Mouse (Mus musculus) C2C12 (cell line): ENCODE data around the gene Hdac5. TPM values are rescaled to one million over a fixed set of nuclear protein-coding genes. Genes with fewer than 3 reads are reported as not detected.
A peak's percentile ranks its signal among the peaks of the same experiment; 100 is the strongest.

ENCODE experiments used
- H3K27me3 ChIP-seq: one replicate; pipeline ENCODE4 v1.6.1; 2011; ENCODE audit not compliant: control insufficient read depth, insufficient read depth, insufficient read length
- H3K36me3 ChIP-seq: one replicate; pipeline ENCODE4 v1.6.1; 2011; ENCODE audit not compliant: control insufficient read depth, insufficient read depth
- H3K4me3 ChIP-seq: one replicate; pipeline ENCODE4 v1.5.1; 2011; ENCODE audit warnings: mild to moderate bottlenecking, control low read depth; ENCODE audit not compliant: poor library complexity, insufficient read depth, severe bottlenecking
- H3K79me2 ChIP-seq: one replicate; pipeline ENCODE4 v1.6.1; 2011; ENCODE audit not compliant: control insufficient read depth, insufficient read depth
- H3K79me3 ChIP-seq: one replicate; pipeline ENCODE4 v1.6.1; 2011; ENCODE audit warnings: low read depth, control low read depth
- H3ac ChIP-seq: one replicate; pipeline ENCODE3; 2011; ENCODE audit warnings: low read depth; ENCODE audit not compliant: control insufficient read depth, insufficient read length
- CEBPB ChIP-seq: IDR thresholded peaks from one replicate; pipeline ENCODE4 v1.6.1; 2011; ENCODE audit warnings: low read depth, mild to moderate bottlenecking, control low read depth, moderate library complexity
- CTCF ChIP-seq: IDR thresholded peaks from one replicate; pipeline ENCODE4 v1.5.1; 2011; ENCODE audit not compliant: control insufficient read depth, insufficient read depth, insufficient read length
- FOSL1 ChIP-seq: IDR thresholded peaks from one replicate; pipeline ENCODE4 v1.8.0; 2011; ENCODE audit warnings: mild to moderate bottlenecking, low read length; ENCODE audit not compliant: poor library complexity, insufficient read depth, severe bottlenecking
- MAX ChIP-seq: IDR thresholded peaks from one replicate; pipeline ENCODE4 v1.6.1; 2011; ENCODE audit warnings: mild to moderate bottlenecking, control low read depth
- MYOD1 ChIP-seq: IDR thresholded peaks from one replicate; pipeline ENCODE4 v1.6.1; 2011; ENCODE audit warnings: low read depth; ENCODE audit not compliant: control insufficient read depth, insufficient read length
- MYOG ChIP-seq: IDR thresholded peaks from one replicate; pipeline ENCODE4 v1.6.1; 2011; ENCODE audit not compliant: control insufficient read depth, insufficient read length; ENCODE audit errors: extremely low read depth
- USF1 ChIP-seq: IDR thresholded peaks from one replicate; pipeline ENCODE4 v1.6.1; 2011; ENCODE audit warnings: low read depth, mild to moderate bottlenecking, control low read depth, moderate library complexity
- polyA plus RNA-seq: library from polyadenylated mRNA; unstranded; fragments of >200 nt; fragmentation: generic; extraction: Trizol; gene quantifications from one replicate; pipeline ENCODE4 v1.2.1, GENCODE M21; 2012; ENCODE audit warnings: missing spikeins

Hdac5 gene
- polyA plus RNA-seq, 1 experiment = 74.9 TPM

GRCm38 (mm10) chr11:102224686-102225085, 5.3 kb downstream of the Hdac5 start:
- no peaks in the 10 kb centered on the region for H3K36me3 ChIP-seq
- H3ac ChIP-seq = peak overlapping the region; percentile 8
- H3K27me3 ChIP-seq = no peaks in the 10 kb centered on the region
- TF ChIP-seq CTCF (no peak), MAX (no peak), FOSL1 (no peak), USF1 (no peak), MYOD1 (no peak), MYOG (no peak)
- no peaks in the 10 kb centered on the region for H3K79me2 ChIP-seq
- H3K79me3 ChIP-seq = peaks cover 2% of the 10 kb centered on the region
- no peak overlapping the region for H3K4me3 ChIP-seq

- Histone ChIP-seq H3K4me3 (no peak overlapping the region), H3K79me3 (peaks cover 5% of the 10 kb centered on the region), H3K36me3 (no peaks in the 10 kb centered on the region), H3K79me2 (peaks cover 5% of the 10 kb centered on the region), H3K27me3 (no peaks in the 10 kb centered on the region), H3ac (no peak overlapping the region)
- TF ChIP-seq USF1 (no peak), CEBPB (no peak), CTCF (peak; percentile 44), MAX (no peak), MYOG (no peak), FOSL1 (no peak), MYOD1 (no peak)
These were observed 6.8 kb downstream of the Hdac5 start for GRCm38 (mm10) chr11:102223166-102223565.

DNA sequence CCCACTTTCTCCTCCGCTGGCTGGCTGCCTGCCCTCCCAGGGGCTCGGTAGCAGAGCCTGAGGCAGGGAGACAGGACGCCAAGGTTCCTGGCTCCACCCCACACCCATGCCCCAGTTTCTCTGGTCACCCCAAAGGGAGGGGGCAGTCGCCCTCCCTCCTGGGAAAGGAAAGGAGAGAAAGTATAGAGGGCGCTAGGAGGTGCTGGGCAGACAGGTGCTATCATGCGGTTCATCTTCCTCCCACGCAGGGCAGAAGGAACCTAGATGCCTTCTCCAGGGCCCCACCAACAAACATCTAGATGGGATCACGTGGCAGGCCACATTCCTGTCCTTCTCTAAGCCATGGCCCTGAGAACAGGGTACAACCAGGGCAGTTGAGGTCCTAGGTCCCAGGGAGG, 8.0 kb downstream of the Hdac5 start:
- Histone ChIP-seq H3K79me3 (peaks cover 14% of the 10 kb centered on the region), H3K27me3 (no peaks in the 10 kb centered on the region), H3K36me3 (no peaks in the 10 kb centered on the region), H3K79me2 (peaks cover 17% of the 10 kb centered on the region), H3ac (no peak overlapping the region), H3K4me3 (no peak overlapping the region)
- TF ChIP-seq MAX (no peak), MYOD1 (no peak), CTCF (no peak), USF1 (no peak), CEBPB (no peak), FOSL1 (no peak), MYOG (no peak)

DNA sequence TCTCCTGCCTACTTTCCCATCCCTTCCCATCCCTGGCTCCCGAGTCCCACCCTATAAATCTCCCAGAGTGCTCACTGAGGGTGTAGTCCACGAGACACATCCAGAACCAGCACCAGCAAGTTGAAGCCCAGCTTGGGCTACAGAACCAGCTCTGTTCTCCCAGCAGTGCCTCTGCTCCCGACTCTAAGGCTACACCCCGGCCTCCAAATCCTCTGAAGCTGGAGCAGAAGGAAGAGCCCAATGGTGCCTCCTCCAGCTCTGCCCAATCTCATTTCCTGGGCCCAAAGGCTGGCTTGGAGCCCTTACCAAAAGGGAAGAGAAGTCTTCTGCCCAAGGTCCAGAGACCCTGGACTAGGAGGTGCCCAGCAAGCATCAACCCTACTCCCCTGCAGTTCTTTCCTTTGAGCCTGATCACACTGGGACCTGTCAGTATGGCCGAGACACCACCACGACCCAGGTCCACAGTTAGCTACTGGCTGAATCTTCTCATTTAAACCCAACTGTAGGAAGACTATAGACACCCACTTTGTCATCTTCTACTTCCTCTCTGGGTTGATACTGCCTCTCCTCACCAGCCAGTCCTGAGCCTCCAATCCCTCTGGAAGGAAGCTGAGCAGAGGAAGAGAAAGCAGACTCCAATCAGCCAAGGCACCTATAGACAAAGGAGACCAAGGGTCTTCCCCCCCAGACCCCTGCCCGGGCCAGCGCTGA, 8.6 kb downstream of the Hdac5 start:
- TF ChIP-seq USF1 (no peak), MYOG (no peak), CTCF (no peak), FOSL1 (no peak), MYOD1 (no peak), CEBPB (no peak), MAX (no peak)
- H3K36me3 ChIP-seq = no peaks in the 10 kb centered on the region
- H3K4me3 ChIP-seq = no peak overlapping the region
- peaks cover 19% of the 10 kb centered on the region for H3K79me2 ChIP-seq
- H3K27me3 ChIP-seq = no peaks in the 10 kb centered on the region
- peaks cover 14% of the 10 kb centered on the region for H3K79me3 ChIP-seq
- H3ac ChIP-seq = no peak overlapping the region

DNA sequence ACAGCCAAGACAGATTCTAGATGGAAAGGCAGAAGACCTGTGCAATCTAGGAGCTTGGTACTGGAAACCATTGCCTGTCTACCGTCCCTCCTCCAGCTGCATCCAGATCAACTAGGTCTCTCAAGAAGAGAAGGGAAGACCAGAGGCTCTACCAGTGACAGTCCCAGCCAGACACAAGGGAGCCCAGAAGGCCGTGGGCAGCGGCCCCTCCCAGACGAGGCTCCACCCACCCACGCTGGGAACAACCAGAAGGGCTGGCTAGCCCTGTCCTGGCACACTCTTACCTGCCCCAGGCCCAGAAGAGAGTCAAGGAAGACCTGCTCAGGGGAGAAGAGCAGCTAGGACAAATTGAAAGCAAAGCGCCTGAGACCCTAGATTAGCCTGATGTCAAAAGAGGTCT, 9.5 kb downstream of the Hdac5 start:
- peaks cover 29% of the 10 kb centered on the region for H3K79me2 ChIP-seq
- no peaks in the 10 kb centered on the region for H3K36me3 ChIP-seq
- no peak for TF ChIP-seq USF1
- TF ChIP-seq CEBPB = no peak
- TF ChIP-seq MYOD1 = no peak
- no peak for TF ChIP-seq MAX
- no peak for TF ChIP-seq FOSL1
- TF ChIP-seq CTCF = no peak
- TF ChIP-seq MYOG = no peak
- no peaks in the 10 kb centered on the region for H3K27me3 ChIP-seq
- H3K4me3 ChIP-seq = no peak overlapping the region
- H3K79me3 ChIP-seq = peaks cover 19% of the 10 kb centered on the region
- H3ac ChIP-seq = no peak overlapping the region

DNA sequence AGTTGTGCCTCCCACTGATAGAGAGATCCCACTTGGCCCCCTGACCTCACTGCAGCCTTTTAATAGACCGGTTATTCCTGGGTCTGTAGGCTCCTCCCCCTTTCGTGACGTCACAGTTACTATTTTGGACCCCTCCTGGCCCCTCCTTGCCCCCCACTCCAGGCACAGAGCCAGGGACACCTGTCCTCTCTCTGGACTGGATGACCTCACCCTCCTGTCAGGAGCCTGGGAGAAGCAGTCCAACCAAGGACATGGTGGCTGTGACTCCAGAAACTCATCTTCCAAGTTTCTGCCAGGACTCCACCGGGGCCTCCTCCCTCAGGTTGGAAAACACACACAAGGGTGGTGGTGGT, 10.0 kb downstream of the Hdac5 start:
- H3K36me3 ChIP-seq = no peaks in the 10 kb centered on the region
- H3K79me3 ChIP-seq = peaks cover 23% of the 10 kb centered on the region
- H3ac ChIP-seq = no peak overlapping the region
- peaks cover 34% of the 10 kb centered on the region for H3K79me2 ChIP-seq
- TF ChIP-seq MAX (no peak), MYOD1 (no peak), CEBPB (no peak), CTCF (no peak), FOSL1 (no peak)
- no peak overlapping the region for H3K4me3 ChIP-seq
- H3K27me3 ChIP-seq = no peaks in the 10 kb centered on the region
